Mouse (Mus musculus): ENCODE data around the gene Olfr1025-ps1.

- TF ChIP-seq GATA1 (IDR thresholded peaks at IDR 0.05; ENCODE audit: low read length): no peak
- no peak for TF ChIP-seq TAL1 (IDR thresholded peaks at IDR 0.05; ENCODE audit: low read length)
Observed at GRCm38 (mm10) chr2:85885340-85885739, 29.7 kb upstream of the Olfr1025-ps1 start, which contains the start of gene Olfr1023.
